Mouse (Mus musculus) layer of hippocampus, adult 8-10 months (tissue): ENCODE data around the gene Akna. TPM values are rescaled to one million over a fixed set of nuclear protein-coding genes. Genes with fewer than 3 reads are reported as not detected.

ENCODE experiments used
- DNase-seq, 2 experiments: peaks; one replicate each; pipeline ENCODE4 v3.0.0; 2022; ENCODE audit warnings: low spot score in 2 of 2
- total RNA-seq, 4 experiments: library from RNA; stranded (reverse); gene quantifications; 2 replicates each; pipeline ENCODE4 v1.2.4; 2022

Gene Akna
- total RNA-seq, 4 experiments from 2014 or later = 3.0 to 7.6 (median 5.2) TPM

DNA sequence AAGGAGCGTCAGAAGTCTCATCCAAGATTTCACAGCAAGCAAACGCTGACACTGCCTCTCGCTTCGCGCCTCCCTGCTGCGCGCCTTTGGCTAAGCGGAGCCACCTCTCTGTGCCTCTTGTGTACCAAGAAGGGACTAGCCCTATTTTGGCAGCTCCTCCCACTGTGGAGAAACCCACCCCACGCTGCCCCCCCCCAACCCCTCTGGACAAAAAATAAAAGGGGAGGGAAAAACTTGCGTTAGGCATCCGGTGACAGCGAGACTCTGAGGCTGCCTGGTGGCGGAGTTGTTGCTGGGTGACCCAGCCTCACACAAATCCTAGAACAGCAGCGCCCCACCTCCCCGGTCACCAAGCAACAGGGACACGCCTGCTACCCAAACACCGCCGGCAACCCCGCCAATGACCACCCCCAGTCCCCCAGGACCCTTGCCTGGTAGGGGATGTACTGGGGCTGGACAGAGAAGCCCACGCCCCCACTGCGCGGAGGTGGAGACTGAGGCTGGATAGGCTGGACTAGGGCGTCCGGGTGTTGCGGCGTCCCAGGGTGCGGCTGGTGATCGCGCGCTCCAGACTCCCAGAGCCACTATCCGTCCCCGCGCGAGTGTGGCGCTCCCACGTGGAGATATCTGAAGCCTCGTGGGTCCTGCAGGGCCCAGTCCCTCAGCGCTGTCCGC is 6.9 kb upstream of the Akna start:
- peak; percentile 18 to 20 for DNase-seq

DNA sequence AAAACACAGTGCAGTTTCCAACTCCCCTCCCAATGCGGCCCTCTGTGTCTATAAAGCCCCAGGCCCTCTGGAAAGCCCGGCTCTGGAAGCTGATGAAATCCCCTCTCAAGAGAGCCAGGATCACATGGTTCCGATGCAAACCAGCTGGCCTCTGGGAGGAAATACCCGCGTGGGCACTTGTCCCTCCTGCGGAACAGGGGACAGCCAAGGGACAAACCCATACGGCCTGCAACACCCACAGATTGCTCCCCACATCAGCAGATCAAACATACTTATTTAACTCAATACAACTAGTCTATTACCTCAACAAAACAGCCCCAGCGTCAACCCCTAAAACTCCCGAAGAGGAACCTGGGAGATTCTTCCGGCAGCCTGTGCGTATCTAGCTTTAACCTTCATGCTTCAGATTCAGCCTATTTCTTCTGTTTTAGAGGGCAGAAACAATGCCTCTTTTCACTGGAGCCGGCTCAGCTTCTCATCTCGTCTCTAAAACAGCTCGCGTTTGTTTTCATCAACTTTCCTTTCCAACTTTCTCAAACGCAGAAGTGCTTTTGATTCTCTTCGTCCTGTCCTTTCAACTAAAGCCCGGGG is 6.3 kb upstream of the Akna start:
- no peak for DNase-seq

DNA sequence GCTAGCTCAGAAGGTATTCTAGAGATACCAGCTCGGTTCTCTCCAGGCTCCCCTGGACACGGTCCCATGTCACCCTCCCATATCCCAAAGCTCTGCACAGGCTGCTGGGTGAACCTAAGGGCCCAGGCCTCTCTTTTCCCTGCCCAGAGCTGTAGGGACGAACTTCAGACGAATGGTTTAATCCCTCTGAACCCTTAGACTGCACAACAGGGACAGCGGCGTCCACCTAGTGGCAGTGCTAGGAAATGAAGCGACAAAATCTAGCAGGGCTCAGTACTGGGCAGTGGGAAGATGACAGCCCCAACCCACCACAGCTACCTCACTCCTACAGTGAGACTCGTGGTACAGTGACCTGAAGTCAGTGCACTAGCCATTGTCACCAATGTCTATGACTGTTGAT is 5.5 kb upstream of the Akna start:
- peak in 1 of 2 experiments; percentile 50 for DNase-seq

DNA sequence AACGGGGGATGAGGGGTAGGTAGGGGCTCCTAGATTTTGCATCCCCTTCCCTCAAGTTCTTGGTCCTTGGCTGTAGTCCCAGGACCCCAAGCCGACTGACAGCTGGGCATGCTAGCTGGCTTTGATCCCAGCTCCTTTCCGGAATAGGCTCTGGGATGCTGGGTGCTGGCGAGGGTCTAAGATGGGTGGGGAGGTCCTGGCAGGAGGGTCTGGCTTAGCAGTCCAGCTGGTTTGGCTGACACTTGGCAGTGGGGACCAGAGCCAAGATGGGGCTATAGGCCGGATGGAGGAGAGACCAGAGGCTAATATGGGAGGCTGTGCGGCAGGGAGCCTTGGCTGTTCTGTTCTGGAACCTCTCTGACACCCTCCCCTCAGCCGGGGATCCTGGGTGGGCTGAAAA is 5.1 kb upstream of the Akna start:
- no peak for DNase-seq

DNA sequence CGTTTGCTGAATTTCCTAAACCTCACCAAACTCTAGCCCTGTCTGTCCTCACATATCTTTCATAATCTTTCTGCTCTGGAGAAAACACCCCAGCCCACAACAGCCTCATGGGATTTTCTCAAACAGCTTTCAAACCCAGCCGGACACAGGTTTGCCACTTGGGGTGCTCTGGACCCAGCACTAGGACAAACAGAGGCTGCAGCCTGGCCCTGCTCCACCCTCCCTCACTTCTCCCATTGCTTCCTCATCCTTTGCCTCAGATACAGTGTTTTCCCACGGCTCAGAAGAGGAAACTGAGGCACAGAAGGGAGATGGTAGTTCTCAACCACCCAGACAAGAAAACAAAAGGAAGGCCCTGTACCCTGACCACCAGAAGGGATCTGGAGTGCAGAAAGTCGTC is 2.5 kb upstream of the Akna start:
- no peak for DNase-seq

DNA sequence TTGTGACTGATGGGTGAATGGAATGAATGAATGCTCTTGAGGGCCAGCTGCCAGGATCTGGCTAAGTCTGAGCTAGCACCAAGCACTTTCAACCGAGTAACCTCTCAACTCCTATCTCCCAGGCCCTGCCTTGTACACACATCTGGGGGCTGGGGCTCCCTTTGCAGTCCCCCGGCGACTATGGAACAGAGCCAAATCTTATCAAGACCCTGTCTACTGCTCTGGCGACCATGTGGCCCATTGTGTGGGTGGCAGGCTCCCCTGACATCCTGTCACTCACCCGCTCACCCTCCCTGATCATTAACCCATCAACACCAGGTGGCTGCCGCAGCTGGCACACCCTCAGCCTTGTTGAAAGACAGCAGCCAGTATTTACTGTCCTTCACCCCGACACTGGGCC is 1.9 kb upstream of the Akna start:
- no peak for DNase-seq

DNA sequence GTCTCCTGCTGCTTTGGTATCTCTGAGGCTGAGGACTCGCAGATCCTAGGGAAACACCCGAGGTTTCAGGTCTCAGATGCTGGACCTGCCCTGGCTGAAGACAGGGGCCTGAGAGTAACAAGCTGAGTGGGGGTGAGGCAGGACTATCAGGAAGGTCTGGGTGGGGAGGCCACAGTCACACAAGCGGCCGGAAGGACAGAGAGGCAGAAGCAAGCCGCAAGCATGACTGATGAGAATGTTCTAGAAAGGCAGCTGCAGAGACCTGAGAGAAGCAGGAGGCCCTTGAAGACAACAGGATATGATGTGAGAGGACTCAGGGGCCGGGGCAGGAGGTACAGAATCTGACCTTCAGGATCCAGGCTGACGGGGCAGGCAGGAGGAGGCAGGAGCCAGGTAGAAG is 1.1 kb upstream of the Akna start:
- no peak for DNase-seq

DNA sequence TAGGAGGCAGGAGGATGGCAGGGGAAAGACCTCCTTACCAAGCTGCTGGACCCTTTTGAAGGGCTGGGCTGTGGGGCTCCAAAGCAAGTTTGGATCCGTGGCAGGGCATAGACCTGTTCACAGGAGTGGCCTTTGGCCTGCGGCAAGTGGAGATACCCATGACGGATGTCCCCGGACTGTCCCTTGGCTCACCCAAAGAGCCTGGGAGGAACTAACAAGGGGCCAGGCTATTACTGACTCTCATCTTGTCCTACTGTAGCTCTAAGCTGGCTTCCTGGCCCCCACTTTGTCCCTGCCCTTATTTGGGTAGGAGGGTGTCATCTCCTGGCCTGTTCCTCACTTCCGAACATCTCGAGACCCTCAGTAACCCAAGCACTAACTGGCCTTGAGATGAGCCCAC is 596 bp downstream of the Akna start:
- no peak for DNase-seq

DNA sequence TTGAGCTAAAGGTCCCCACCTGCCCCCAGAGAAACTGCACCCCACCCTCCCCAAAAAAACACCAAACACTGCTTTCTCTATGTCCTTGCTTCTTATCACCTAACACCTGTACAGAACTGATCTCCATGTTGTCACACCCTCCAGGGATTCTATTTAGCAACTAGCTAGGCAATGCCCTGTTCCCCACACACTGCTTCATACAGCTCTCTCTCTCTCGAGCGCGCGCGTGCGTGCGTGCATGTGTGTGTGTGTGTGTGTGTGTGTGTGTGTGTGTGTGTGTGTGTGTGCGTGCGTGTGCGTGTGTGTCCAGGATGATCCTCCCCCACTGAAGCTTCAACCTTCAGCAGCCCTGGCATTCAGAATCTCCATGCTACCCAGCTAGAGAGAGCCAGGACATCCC is 1.1 kb downstream of the Akna start:
- DNase-seq = no peak

DNA sequence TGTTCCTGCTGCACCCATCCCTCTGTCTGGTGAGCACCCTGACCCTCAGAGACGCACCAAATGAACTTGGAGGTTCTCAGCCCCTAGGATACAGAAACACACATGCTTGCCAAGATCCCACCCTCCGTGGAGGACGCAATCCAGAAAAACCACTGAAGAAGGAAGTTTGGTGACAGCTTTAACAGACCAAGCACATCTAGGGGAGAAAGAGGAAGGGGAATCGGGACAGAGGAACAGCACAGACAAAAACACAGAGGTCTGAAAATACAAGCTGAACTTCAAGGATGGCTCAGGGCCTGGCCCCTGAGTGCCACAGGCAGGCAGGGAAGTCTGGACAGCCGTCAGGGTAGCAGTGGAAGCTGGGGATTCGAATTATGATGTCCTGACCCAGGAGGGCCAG is 1.5 kb downstream of the Akna start:
- no peak for DNase-seq

DNA sequence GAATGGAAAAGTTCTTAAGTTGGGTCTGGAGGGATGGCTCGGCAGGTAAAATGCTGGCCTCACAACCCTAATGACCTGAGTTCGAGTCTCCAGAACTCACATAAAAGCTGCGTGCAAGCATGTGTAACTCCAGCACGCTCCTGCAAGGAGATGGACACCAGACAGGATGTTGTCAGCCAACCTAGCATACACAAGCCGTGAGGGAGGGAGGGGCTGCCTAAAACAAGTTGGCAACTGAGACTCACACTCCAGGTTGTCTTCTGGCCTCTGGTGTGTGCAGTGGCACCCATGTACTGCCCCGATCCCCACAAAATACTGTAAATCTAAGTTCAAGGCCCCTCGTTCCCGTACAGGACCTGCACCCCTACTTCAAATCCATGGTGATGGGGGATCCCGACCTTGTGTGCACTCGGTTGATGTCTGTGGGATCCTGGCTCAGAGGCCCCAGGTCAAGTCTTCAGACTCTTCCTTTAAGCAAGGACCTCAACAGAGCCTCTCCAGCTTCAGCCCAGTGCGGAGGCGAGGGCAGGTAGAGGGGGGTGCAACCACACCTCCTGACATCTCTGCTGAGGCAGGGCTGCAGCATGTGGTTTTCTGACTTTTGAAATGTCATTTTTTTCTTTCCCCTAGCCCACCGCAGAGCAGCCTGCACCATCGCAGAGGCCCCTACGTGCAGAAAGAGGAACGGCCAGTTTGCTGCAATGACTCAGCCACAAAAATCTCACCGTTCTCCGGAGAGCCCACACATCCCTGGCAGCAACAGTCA is 2.4 kb downstream of the Akna start:
- no peak for DNase-seq

DNA sequence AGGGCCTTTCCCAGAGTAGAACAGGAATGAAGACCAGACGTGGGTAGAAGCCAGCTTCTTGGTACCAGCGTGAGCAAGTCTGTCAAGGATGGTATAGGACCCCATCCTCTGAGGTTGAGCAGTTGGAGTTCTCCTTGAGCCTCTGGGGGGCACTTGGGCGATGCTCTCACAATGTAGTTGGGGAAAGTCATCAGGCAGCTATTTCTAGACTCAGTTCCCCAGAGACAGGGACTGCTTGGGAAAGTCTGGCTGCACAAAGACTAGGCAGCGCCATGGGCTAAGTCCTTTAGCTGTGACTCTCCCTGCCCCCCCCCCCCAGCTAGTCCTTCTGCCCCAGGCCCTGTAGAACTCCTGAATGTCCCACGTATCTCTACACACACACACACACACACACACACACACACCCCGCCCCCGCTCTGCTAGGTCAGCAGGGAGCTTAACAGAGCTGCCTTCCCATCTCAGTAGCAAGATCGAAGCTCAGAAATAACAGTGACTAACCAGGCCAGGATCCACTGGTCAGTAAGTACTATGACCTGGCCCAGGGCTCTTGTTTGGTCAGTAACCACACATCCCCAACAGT is 3.4 kb downstream of the Akna start:
- DNase-seq = no peak

DNA sequence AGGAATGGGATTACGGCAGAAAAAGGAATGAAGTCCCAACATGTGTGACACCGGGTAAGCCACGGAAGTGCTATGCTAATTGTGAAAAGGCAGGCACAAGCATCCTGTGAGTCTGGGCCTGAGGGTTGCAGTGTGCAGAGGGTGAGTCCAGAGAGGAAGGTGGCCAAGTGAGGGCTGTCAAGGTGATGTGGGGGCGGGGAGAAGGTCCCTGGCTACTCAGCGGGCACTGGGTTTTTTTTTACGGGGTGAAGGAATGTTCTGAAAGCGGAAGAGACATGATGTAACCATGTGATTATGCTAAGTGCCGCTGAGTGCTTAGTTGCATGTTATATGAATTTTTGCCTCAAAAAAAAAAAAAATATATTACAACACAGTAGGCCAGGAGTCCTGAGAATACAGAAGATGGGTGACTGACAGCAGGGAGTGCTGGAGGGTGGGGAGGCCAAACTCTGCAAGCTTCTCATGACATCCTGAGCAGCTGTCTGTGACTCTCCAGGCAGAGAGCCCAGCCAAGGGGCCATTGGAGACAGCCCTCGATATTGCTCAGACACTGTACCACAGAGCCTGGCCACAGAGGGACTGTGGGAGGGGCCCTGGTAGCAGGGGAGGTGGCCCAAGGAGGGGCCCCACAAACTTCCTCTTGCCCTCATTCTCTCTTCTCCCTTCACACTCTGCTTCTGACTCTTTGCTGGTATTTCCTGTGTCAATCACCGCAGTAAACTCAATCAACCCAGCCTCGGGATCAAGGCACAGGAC is 4.1 kb downstream of the Akna start:
- no peak for DNase-seq

DNA sequence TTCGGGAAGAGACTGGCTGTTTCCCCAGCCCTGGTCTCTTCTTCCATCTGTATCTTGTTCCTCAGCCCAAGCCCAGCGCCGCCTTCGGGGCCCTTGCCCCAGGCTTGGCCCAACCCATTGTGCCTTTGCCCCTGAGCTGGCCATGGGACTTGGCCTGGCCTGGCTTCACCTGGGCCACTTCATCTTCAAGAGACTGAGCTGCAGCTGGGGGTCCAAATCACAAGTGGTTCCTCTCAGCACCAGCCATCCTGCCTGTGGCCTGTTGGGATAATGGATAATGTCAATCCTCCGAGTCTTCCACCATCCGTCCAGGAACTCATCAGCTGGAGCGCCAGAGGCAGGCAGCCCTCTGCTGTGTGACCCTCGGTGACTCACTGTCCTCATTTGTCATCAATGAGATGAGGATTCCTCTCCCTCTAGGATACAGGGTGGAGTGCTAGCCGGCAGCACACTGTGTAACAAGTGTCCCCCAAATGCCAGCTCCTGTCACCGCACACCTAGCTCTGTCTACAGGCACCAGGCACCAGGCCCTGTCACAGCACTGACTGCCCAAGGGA is 5.1 kb downstream of the Akna start:
- DNase-seq = no peak

DNA sequence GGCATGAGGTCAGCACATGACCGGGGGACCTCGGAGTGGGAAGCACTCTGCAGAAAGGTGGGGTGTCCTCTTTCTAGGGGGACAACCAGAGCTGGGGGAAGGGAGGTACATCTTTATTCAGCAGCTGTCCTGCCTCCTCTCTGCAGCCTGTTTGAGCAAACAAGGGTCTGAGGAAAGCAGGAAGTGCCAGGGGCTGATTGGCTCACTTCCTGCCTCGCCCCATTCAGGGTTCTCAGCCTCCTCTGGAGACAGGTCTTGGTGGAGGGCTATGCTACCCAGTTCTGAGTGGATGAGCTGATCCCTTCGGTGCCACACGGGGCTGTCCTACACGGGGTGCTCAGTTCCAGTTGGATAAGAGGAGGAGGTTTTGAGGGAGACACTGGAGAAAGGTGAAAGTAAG is 11.8 kb downstream of the Akna start:
- no peak for DNase-seq

DNA sequence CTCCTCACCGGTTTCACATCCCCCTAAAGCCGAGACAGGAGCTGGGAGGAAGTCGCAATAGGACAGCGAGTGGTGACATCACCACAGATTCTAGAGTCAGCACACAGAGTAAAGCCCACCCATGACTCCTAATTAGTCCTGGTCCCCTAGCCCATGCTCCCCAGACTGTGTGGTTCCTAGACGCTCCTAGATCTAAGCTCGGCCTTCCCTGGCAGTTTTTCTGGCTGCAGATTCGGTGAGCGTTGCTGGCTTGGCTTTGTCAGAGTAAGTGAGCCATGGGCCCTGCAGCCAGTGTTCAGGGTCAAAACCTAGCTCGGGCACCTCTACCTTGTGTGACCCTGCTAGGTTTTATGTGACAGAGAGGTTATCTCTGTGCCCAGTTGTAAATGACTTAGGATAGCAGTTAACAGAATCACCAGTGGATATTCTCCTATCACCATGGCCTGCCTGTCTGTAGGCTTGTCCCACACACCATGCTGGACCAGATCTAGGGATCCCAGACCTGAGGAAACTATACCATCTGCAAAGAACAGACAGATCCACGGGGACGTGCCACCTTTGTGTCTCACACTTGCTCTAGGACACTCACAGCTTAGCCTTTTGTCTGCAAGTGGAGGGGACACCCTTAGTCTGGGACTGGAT is 13.1 kb downstream of the Akna start:
- no peak for DNase-seq

DNA sequence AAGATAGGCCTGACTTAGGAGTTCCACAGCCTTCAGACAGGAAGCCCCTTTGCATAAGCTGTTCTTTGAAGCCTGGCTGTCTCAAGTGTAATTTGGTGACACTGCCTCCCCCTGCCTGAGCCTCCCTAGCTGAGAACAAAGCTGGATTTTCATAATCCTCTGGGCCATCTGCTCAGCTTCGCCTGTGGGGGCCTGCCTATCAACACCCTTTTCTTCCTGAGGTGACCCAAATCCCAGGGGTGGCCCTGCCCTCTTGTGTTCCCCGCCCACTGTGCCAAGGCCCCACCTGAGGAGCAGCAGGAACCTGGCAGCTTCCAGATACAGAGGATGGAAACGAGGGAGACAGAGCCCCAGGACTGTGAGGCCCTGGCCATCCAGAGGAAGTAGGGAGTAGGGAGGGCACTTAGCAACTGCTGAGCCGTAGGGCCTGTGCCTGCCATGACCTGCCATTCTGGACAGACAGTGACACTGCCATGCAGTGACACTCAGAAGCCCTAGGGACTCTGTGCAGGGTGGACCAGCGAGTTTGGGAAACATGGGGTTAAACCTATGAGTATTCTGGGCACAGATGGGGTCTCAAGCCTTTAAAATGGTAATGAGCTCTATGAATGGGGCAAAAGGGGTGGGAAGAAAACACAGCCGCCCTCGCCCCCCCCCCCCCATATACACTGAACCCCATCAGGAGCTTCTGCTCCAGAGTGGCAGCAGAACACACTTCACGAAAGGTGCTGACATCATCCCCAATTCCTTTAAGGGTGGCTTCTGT is 13.8 kb downstream of the Akna start:
- DNase-seq = no peak

DNA sequence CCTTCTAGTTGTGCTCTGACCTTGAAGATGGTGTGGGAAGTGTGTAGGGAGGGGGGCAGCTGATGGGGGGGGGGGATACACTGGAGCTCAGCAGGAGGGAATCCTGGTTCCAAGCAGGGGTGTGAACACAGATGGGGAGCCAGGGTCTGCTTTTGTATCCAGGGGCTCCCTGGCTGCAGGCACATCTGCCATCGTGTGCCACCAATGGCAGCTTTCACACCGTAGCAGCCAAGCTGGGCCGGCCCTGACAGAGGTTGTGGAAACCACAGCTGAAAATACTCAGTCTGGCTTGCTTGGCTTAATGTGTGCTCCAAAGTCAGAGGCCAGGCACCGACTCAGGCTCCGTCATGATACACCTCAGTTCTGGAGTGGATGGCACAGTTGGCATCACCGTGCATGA is 15.1 kb downstream of the Akna start:
- DNase-seq = no peak

DNA sequence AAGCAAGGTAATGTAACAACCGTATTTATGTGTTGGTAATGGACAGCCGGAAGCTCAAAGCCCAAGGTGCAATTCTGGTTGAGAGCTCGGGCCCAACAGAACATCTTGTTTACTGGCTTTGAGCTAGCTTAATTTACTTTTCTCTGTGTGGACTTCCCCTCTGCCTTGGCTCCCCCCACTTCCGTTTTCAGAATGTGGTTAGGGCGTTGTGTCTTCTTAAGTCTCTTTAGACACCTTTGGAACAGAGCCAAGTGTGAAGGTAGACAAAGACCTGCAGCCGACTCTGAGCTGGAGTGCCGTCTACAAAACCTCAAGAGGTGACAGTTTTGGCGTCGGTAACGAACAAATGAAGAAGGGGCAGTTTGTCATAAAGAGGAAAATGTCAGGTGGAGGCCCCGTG is 17.4 kb downstream of the Akna start:
- no peak for DNase-seq

DNA sequence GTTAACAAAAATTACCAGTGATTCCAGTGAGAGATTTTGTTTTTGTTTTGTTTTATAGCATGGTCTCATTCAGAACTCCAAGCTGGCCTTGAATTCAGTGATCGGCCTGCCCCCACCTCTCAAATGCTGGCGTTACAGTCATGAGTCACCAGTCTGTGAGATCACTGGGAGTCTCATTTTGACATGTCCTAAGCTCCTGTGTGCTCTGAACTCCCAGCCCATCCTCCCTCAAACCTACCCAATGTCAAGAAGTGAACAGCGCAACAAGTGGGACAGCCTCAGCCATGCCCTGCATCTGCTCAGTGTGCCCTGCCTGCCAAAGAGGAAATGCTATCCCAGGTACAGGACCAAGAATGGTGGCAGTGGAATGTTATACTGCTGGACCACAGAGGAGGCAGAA is 17.9 kb downstream of the Akna start:
- DNase-seq = no peak
